11 mouse cellular contexts compared by ENCODE assay signal in genomic region chr10:58814486-58814885, GRCm38 (mm10). TPM values are rescaled to one million over a fixed set of nuclear protein-coding genes. Genes with fewer than 3 reads are reported as not detected.
A peak's percentile ranks its signal among the peaks of the same experiment; 100 is the strongest.
DNase-seq lines count a peak whose midpoint lies in the region; ATAC-seq and TF ChIP-seq lines count a peak whose summit lies in the region.
"Had no signal": no experiment of that assay in that cellular context is flagged by ENCODE, and none has a peak within 500 bp of the region (broad histone marks: within the 10 kb centered on the region; RNA-seq: fewer than 3 reads in every experiment).

No protein-coding gene starts in this region.

- H3K27me3 ChIP-seq in kidney, postnatal 0 days (ENCODE audit: insufficient read depth, low read length): peaks cover 8% of the 10 kb centered on the region
- peaks cover 27% of the 10 kb centered on the region for H3K27me3 ChIP-seq in embryonic facial prominence, embryonic 15.5 days
- peaks cover 43% of the 10 kb centered on the region for H3K27me3 ChIP-seq in hindbrain, embryonic 13.5 days
- no peaks in the 10 kb centered on the region for H3K27me3 ChIP-seq in neural tube, embryonic 14.5 days (ENCODE audit: control insufficient read depth, insufficient read depth, low read length)

- H3K4me3 ChIP-seq in kidney, postnatal 0 days (replicated peaks; ENCODE audit: low read depth, low read length): no peak overlapping the region
- H3K4me3 ChIP-seq in embryonic facial prominence, embryonic 15.5 days (replicated peaks): peak overlapping the region; percentile 61
- H3K4me3 ChIP-seq in hindbrain, embryonic 13.5 days: peak overlapping the region; percentile 72
- H3K4me3 ChIP-seq in neural tube, embryonic 14.5 days (ENCODE audit: low read depth, low read length): peak overlapping the region; percentile 70
- H3K4me3 ChIP-seq: myocyte had no signal

- WGBS in kidney, postnatal 0 days: 22% methylated on average over 7 of the region's 7 CpGs
- WGBS in embryonic facial prominence, embryonic 15.5 days: 46% methylated on average over 7 of the region's 7 CpGs
- 50% methylated on average over 7 of the region's 7 CpGs for WGBS in hindbrain, embryonic 13.5 days
- 30% methylated on average over 7 of the region's 7 CpGs for WGBS in neural tube, embryonic 14.5 days

- peak overlapping the region; percentile 99 for H3K4me2 ChIP-seq in kidney, postnatal 0 days (ENCODE audit: low read length)
- peak overlapping the region; percentile 99 for H3K4me2 ChIP-seq in embryonic facial prominence, embryonic 15.5 days (replicated peaks)
- peak overlapping the region; percentile 100 for H3K4me2 ChIP-seq in hindbrain, embryonic 13.5 days
- peak overlapping the region; percentile 98 for H3K4me2 ChIP-seq in neural tube, embryonic 14.5 days (ENCODE audit: low read depth, low read length)

- no peaks in the 10 kb centered on the region for H3K9me3 ChIP-seq in kidney, postnatal 0 days (replicated peaks; ENCODE audit: low read length)
- no peaks in the 10 kb centered on the region for H3K9me3 ChIP-seq in embryonic facial prominence, embryonic 15.5 days (replicated peaks)
- H3K9me3 ChIP-seq in hindbrain, embryonic 13.5 days: no peaks in the 10 kb centered on the region
- H3K9me3 ChIP-seq in neural tube, embryonic 14.5 days (ENCODE audit: control insufficient read depth, low read length): no peaks in the 10 kb centered on the region

- H3K36me3 ChIP-seq in kidney, postnatal 0 days (ENCODE audit: insufficient read depth, low read length): no peaks in the 10 kb centered on the region
- no peaks in the 10 kb centered on the region for H3K36me3 ChIP-seq in embryonic facial prominence, embryonic 15.5 days
- no peaks in the 10 kb centered on the region for H3K36me3 ChIP-seq in hindbrain, embryonic 13.5 days
- H3K36me3 ChIP-seq in neural tube, embryonic 14.5 days (ENCODE audit: control insufficient read depth, insufficient read depth, low read length): no peaks in the 10 kb centered on the region

- no peak for ATAC-seq in kidney, postnatal 0 days (replicated peaks; ENCODE audit: low FRiP score, low read depth)
- no peak for ATAC-seq in embryonic facial prominence, embryonic 15.5 days (ENCODE audit: insufficient number of reproducible peaks, low FRiP score, low TSS enrichment, low read depth)
- ATAC-seq in hindbrain, embryonic 13.5 days (ENCODE audit: low FRiP score): no peak
- no peak for ATAC-seq in neural tube, embryonic 14.5 days (ENCODE audit: low read depth)

- no peak for TF ChIP-seq CTCF in kidney, postnatal 0 days (IDR thresholded peaks at IDR 0.05; ENCODE audit: low read depth)

- DNase-seq in kidney, postnatal 0 days (ENCODE audit: low spot score): no peak
- no peak for DNase-seq in kidney, adult 18-20 months
- DNase-seq in right cerebral cortex, postnatal 4 days: no peak
- no peak for DNase-seq in left cerebral cortex, adult 8-10 months (ENCODE audit: low spot score in 2 of 2)
- DNase-seq in kidney, postnatal 14 days: no peak
- DNase-seq: gastrocnemius, postnatal 36 days had no signal

- no peak overlapping the region for H3K27ac ChIP-seq in kidney, postnatal 0 days
- no peak overlapping the region for H3K27ac ChIP-seq in embryonic facial prominence, embryonic 15.5 days (replicated peaks)
- H3K27ac ChIP-seq in hindbrain, embryonic 13.5 days: no peak overlapping the region
- no peak overlapping the region for H3K27ac ChIP-seq in neural tube, embryonic 14.5 days (ENCODE audit: low read depth, low read length)
- H3K27ac ChIP-seq: liver, embryonic 14.5 days had no signal

- H3K9ac ChIP-seq in kidney, postnatal 0 days (ENCODE audit: low read depth, low read length): no peak overlapping the region
- peak overlapping the region; percentile 6; the same call in 1 of the 2 replicates for H3K9ac ChIP-seq in embryonic facial prominence, embryonic 15.5 days
- peak overlapping the region; percentile 80 for H3K9ac ChIP-seq in hindbrain, embryonic 13.5 days
- H3K9ac ChIP-seq in neural tube, embryonic 14.5 days (replicated peaks; ENCODE audit: low read depth, low read length): no peak overlapping the region
- H3K9ac ChIP-seq: liver, embryonic 14.5 days had no signal

- peaks cover 11% of the 10 kb centered on the region; the same call in 1 of the 2 replicates for H3K4me1 ChIP-seq in kidney, postnatal 0 days (replicated peaks; ENCODE audit: insufficient read depth, low read length)
- H3K4me1 ChIP-seq in embryonic facial prominence, embryonic 15.5 days: peaks cover 14% of the 10 kb centered on the region; the same call in 1 of the 2 replicates
- peaks cover 22% of the 10 kb centered on the region for H3K4me1 ChIP-seq in hindbrain, embryonic 13.5 days (replicated peaks)
- H3K4me1 ChIP-seq in neural tube, embryonic 14.5 days (ENCODE audit: control insufficient read depth, insufficient read depth, low read length): peaks cover 4% of the 10 kb centered on the region; the same call in 1 of the 2 replicates

RNA-seq across cellular contexts. Expression of gene Sh3rf3, which starts 1.3 kb away (rescaled TPM):
- polyA plus RNA-seq in kidney, postnatal 0 days (2015; fragmentation: Nextera tagmentation; extraction: Ambion mirVana): 0.51 and 0.70 TPM in 2 replicates
- polyA plus RNA-seq in embryonic facial prominence, embryonic 15.5 days (2015; fragmentation: Nextera tagmentation; extraction: Ambion mirVana): 3.0 and 3.1 TPM in 2 replicates
- 2.3 and 3.2 TPM in 2 replicates for polyA plus RNA-seq in hindbrain, embryonic 13.5 days (2015; fragmentation: Nextera tagmentation; extraction: Ambion mirVana)
- 4.7 TPM in 2 replicates for polyA plus RNA-seq in neural tube, embryonic 14.5 days (2014; fragmentation: Nextera tagmentation; extraction: Ambion mirVana)
- total RNA-seq in left cerebral cortex, adult 8-10 months (2022): 10 to 100 TPM; 33.9 to 40.3 (median 35.8) TPM
- polyA plus RNA-seq: liver, embryonic 14.5 days had no signal

Comparison
In these comparisons a context has a peak if more than half of its experiments do, and no peak if none do; other contexts are left out.
1. H3K9ac ChIP-seq: peak in embryonic facial prominence, embryonic 15.5 days (single experiment) and hindbrain, embryonic 13.5 days (single experiment); none in kidney, postnatal 0 days (single experiment) and neural tube, embryonic 14.5 days (single experiment).
2. Peak in every context shown above with its lines, with median percentiles within 50 percentile points of each other: H3K4me2 ChIP-seq.